In genomic region chr5:67629440-67629839, GRCm38 (mm10) we compare ENCODE assay signal across 27 mouse cellular contexts. TPM values are rescaled to one million over a fixed set of nuclear protein-coding genes. Genes with fewer than 3 reads are reported as not detected.
DNase-seq lines count a peak whose midpoint lies in the region; ATAC-seq and TF ChIP-seq lines count a peak whose summit lies in the region.
"Had no signal": no experiment of that assay in that cellular context is flagged by ENCODE, and none has a peak within 500 bp of the region (broad histone marks: within the 10 kb centered on the region; RNA-seq: fewer than 3 reads in every experiment).

No protein-coding gene starts in this region.

- no peak overlapping the region for H3K9ac ChIP-seq in hindbrain, embryonic 13.5 days
- H3K9ac ChIP-seq in hindbrain, postnatal 0 days (replicated peaks; ENCODE audit: low read length): no peak overlapping the region
- H3K9ac ChIP-seq in kidney, postnatal 0 days (ENCODE audit: low read depth, low read length): no peak overlapping the region
- no peak overlapping the region for H3K9ac ChIP-seq in neural tube, embryonic 15.5 days (replicated peaks)
- H3K9ac ChIP-seq in stomach, embryonic 16.5 days (ENCODE audit: low read length): no peak overlapping the region
- H3K9ac ChIP-seq: forebrain, embryonic 13.5 days; hindbrain, embryonic 12.5 days; limb, embryonic 12.5 days; lung, embryonic 15.5 days; neural tube, embryonic 13.5 days had no signal

- no peak for ATAC-seq in hindbrain, embryonic 13.5 days (ENCODE audit: low FRiP score)
- no peak for ATAC-seq in hindbrain, postnatal 0 days
- ATAC-seq in kidney, postnatal 0 days (replicated peaks; ENCODE audit: low FRiP score, low read depth): peak; percentile 76; the same call in 1 of the 2 replicates
- ATAC-seq in neural tube, embryonic 15.5 days (ENCODE audit: low FRiP score): no peak
- no peak for ATAC-seq in stomach, embryonic 16.5 days (ENCODE audit: insufficient read depth, low FRiP score)
- ATAC-seq: forebrain, embryonic 13.5 days; inflammation-experienced regulatory T-cells, adult 6 months had no signal

- no peak overlapping the region for H3K4me2 ChIP-seq in hindbrain, embryonic 13.5 days
- no peak overlapping the region for H3K4me2 ChIP-seq in hindbrain, postnatal 0 days (ENCODE audit: low read depth, low read length)
- H3K4me2 ChIP-seq in kidney, postnatal 0 days (ENCODE audit: low read length): no peak overlapping the region
- no peak overlapping the region for H3K4me2 ChIP-seq in neural tube, embryonic 15.5 days
- no peak overlapping the region for H3K4me2 ChIP-seq in stomach, embryonic 16.5 days (ENCODE audit: low read depth, low read length)
- H3K4me2 ChIP-seq: forebrain, embryonic 13.5 days; hindbrain, embryonic 12.5 days; limb, embryonic 12.5 days; lung, embryonic 15.5 days; midbrain, embryonic 11.5 days; neural tube, embryonic 13.5 days had no signal

- no peak overlapping the region for H3K4me3 ChIP-seq in hindbrain, embryonic 13.5 days
- no peak overlapping the region for H3K4me3 ChIP-seq in hindbrain, postnatal 0 days (ENCODE audit: low read length)
- H3K4me3 ChIP-seq in kidney, postnatal 0 days (replicated peaks; ENCODE audit: low read depth, low read length): no peak overlapping the region
- no peak overlapping the region for H3K4me3 ChIP-seq in neural tube, embryonic 15.5 days (replicated peaks)
- H3K4me3 ChIP-seq in stomach, embryonic 16.5 days (replicated peaks; ENCODE audit: low read length): no peak overlapping the region
- H3K4me3 ChIP-seq: forebrain, embryonic 13.5 days; hindbrain, embryonic 12.5 days; limb, embryonic 12.5 days; lung, embryonic 15.5 days; myocyte; neural tube, embryonic 13.5 days had no signal

- WGBS in hindbrain, embryonic 13.5 days: 61% methylated on average over 7 of the region's 7 CpGs
- 69% methylated on average over 7 of the region's 7 CpGs for WGBS in hindbrain, postnatal 0 days
- WGBS in kidney, postnatal 0 days: 37% methylated on average over 7 of the region's 7 CpGs
- WGBS in neural tube, embryonic 15.5 days: 71% methylated on average over 7 of the region's 7 CpGs
- WGBS in stomach, embryonic 16.5 days: 60% methylated on average over 7 of the region's 7 CpGs

- H3K27me3 ChIP-seq in hindbrain, embryonic 13.5 days: no peaks in the 10 kb centered on the region
- H3K27me3 ChIP-seq in hindbrain, postnatal 0 days (ENCODE audit: insufficient read depth, low read length): no peaks in the 10 kb centered on the region
- no peaks in the 10 kb centered on the region for H3K27me3 ChIP-seq in kidney, postnatal 0 days (ENCODE audit: insufficient read depth, low read length)
- H3K27me3 ChIP-seq in neural tube, embryonic 15.5 days (replicated peaks): no peaks in the 10 kb centered on the region
- no peaks in the 10 kb centered on the region for H3K27me3 ChIP-seq in stomach, embryonic 16.5 days (ENCODE audit: control insufficient read depth, insufficient read depth, low read length)
- H3K27me3 ChIP-seq: forebrain, embryonic 13.5 days; hindbrain, embryonic 12.5 days; lung, embryonic 15.5 days; neural tube, embryonic 13.5 days had no signal

- peak overlapping the region; percentile 37; the same call in 1 of the 2 replicates for H3K27ac ChIP-seq in hindbrain, embryonic 13.5 days
- no peak overlapping the region for H3K27ac ChIP-seq in hindbrain, postnatal 0 days
- H3K27ac ChIP-seq in kidney, postnatal 0 days: no peak overlapping the region
- H3K27ac ChIP-seq in neural tube, embryonic 15.5 days (replicated peaks): no peak overlapping the region
- peak overlapping the region; percentile 78 for H3K27ac ChIP-seq in stomach, embryonic 16.5 days (ENCODE audit: low read length)
- H3K27ac ChIP-seq: forebrain, embryonic 13.5 days; hindbrain, embryonic 12.5 days; limb, embryonic 12.5 days; neural tube, embryonic 13.5 days had no signal

- no peak for DNase-seq in hindbrain, postnatal 0 days (ENCODE audit: low spot score)
- no peak for DNase-seq in kidney, postnatal 0 days (ENCODE audit: low spot score)
- DNase-seq in kidney, adult 9 months: no peak
- DNase-seq in neural tube, embryonic 10.5 days (ENCODE audit: extremely low spot score, low spot score): peak; percentile 14
- DNase-seq: adrenal gland, postnatal 14 days; cerebellum, adult 11 months; cerebellum, adult 9-10 months; cerebellum, postnatal 36 days; gastrocnemius, postnatal 10 days; heart, postnatal 14 days; kidney, postnatal 10 days; layer of hippocampus, adult 9-11 months; retina, postnatal 1 day; right cerebral cortex, postnatal 14 days had no signal

- peaks cover 14% of the 10 kb centered on the region for H3K4me1 ChIP-seq in hindbrain, embryonic 13.5 days (replicated peaks)
- H3K4me1 ChIP-seq in hindbrain, postnatal 0 days (ENCODE audit: insufficient read depth, low read length): 0 out of 2 replicates have a peak, but pooled peaks cover 5% of the 10 kb centered on the region
- 0 out of 2 replicates have a peak, but pooled peaks cover 5% of the 10 kb centered on the region for H3K4me1 ChIP-seq in kidney, postnatal 0 days (replicated peaks; ENCODE audit: insufficient read depth, low read length)
- peaks cover 9% of the 10 kb centered on the region for H3K4me1 ChIP-seq in neural tube, embryonic 15.5 days
- peaks cover 18% of the 10 kb centered on the region for H3K4me1 ChIP-seq in stomach, embryonic 16.5 days (ENCODE audit: control insufficient read depth, insufficient read depth, low read length)

- peaks cover 17% of the 10 kb centered on the region for H3K36me3 ChIP-seq in hindbrain, embryonic 13.5 days
- no peaks in the 10 kb centered on the region for H3K36me3 ChIP-seq in hindbrain, postnatal 0 days (ENCODE audit: insufficient read depth, low read length)
- H3K36me3 ChIP-seq in kidney, postnatal 0 days (ENCODE audit: insufficient read depth, low read length): no peaks in the 10 kb centered on the region
- no peaks in the 10 kb centered on the region for H3K36me3 ChIP-seq in neural tube, embryonic 15.5 days
- H3K36me3 ChIP-seq in stomach, embryonic 16.5 days (ENCODE audit: control insufficient read depth, insufficient read depth, low read length): no peaks in the 10 kb centered on the region
- H3K36me3 ChIP-seq: hindbrain, embryonic 12.5 days; limb, embryonic 12.5 days; lung, embryonic 15.5 days had no signal

- H3K9me3 ChIP-seq in hindbrain, embryonic 13.5 days: no peaks in the 10 kb centered on the region
- H3K9me3 ChIP-seq in hindbrain, postnatal 0 days (ENCODE audit: low read length): no peaks in the 10 kb centered on the region
- H3K9me3 ChIP-seq in kidney, postnatal 0 days (replicated peaks; ENCODE audit: low read length): no peaks in the 10 kb centered on the region
- no peaks in the 10 kb centered on the region for H3K9me3 ChIP-seq in neural tube, embryonic 15.5 days (replicated peaks)
- H3K9me3 ChIP-seq in stomach, embryonic 16.5 days (replicated peaks; ENCODE audit: control insufficient read depth, low read length): no peaks in the 10 kb centered on the region
- H3K9me3 ChIP-seq: forebrain, embryonic 13.5 days; hindbrain, embryonic 12.5 days; limb, embryonic 12.5 days; lung, embryonic 15.5 days; neural tube, embryonic 13.5 days had no signal

- no peak for TF ChIP-seq CTCF in hindbrain, postnatal 0 days (IDR thresholded peaks at IDR 0.05; ENCODE audit: low read depth)
- TF ChIP-seq CTCF in kidney, postnatal 0 days (IDR thresholded peaks at IDR 0.05; ENCODE audit: low read depth): no peak

RNA-seq across cellular contexts. Expression of gene Shisa3, which starts 21.8 kb away (rescaled TPM):
- polyA plus RNA-seq in hindbrain, embryonic 13.5 days (2015; fragmentation: Nextera tagmentation; extraction: Ambion mirVana): 2.1 and 2.7 TPM in 2 replicates
- total RNA-seq in hindbrain, postnatal 0 days (2014; rRNA removed): 3.1 and 3.2 TPM in 2 replicates
- polyA plus RNA-seq in hindbrain, postnatal 0 days (2015; fragmentation: Nextera tagmentation; extraction: Ambion mirVana): 1.4 and 1.6 TPM in 2 replicates
- 43.5 and 44.3 TPM in 2 replicates for polyA plus RNA-seq in kidney, postnatal 0 days (2015; fragmentation: Nextera tagmentation; extraction: Ambion mirVana)
- 3.0 and 3.7 TPM in 2 replicates for polyA plus RNA-seq in neural tube, embryonic 15.5 days (2015; fragmentation: Nextera tagmentation; extraction: Ambion mirVana)
- 29.3 and 33.1 TPM in 2 replicates for polyA plus RNA-seq in stomach, embryonic 16.5 days (2015; fragmentation: Nextera tagmentation; extraction: Ambion mirVana)
- total RNA-seq: megakaryocyte progenitor cell, adult 5-6 weeks; MEL had no signal
- polyA plus RNA-seq: myocyte had no signal

Comparison
In these comparisons a context has a peak if more than half of its experiments do, and no peak if none do; other contexts are left out.
1. H3K27ac ChIP-seq: peak in hindbrain, embryonic 13.5 days (single experiment) and stomach, embryonic 16.5 days (single experiment); none in hindbrain, postnatal 0 days (single experiment), kidney, postnatal 0 days (single experiment) and neural tube, embryonic 15.5 days (single experiment).